Mouse (Mus musculus): Measurements from ENCODE around the gene Gng12. TPM values are rescaled to one million over a fixed set of nuclear protein-coding genes. Genes with fewer than 3 reads are reported as not detected.
"Not testable (repeated sequence)": the region's sequence is repeated elsewhere in the genome, so short reads cannot be mapped to it uniquely, and the experiment has no call there.

Gene Gng12
- polyA plus RNA-seq, 1 experiment from 2014 or later: 29.1 TPM

- Histone ChIP-seq H3K4me1 (replicated peaks; ENCODE audit: control insufficient read depth, insufficient read depth, low read length) (peaks cover 4% of the 10 kb centered on the region), H3K27me3 (replicated peaks; ENCODE audit: control insufficient read depth, insufficient read depth, low read length) (no peaks in the 10 kb centered on the region), H3K9ac (replicated peaks; ENCODE audit: low read depth, low read length) (no peak overlapping the region), H3K4me3 (replicated peaks; ENCODE audit: low read length) (no peak overlapping the region), H3K27ac (ENCODE audit: low read length) (no peak overlapping the region), H3K9me3 (ENCODE audit: control insufficient read depth, low read length) (no peaks in the 10 kb centered on the region), H3K36me3 (ENCODE audit: control insufficient read depth, insufficient read depth) (no peaks in the 10 kb centered on the region), H3K4me2 (ENCODE audit: low read length) (no peak overlapping the region)
- 20% methylated on average over 2 of the region's 2 CpGs for WGBS
- peak; percentile 81 for ATAC-seq
Observed at GRCm38 (mm10) chr6:66962582-66963043, 66.4 kb downstream of the Gng12 start.

GRCm38 (mm10) chr6:66963068-66963467, 66.9 kb downstream of the Gng12 start:
- H3K4me2 ChIP-seq (ENCODE audit: low read length): no peak overlapping the region
- peaks cover 4% of the 10 kb centered on the region for H3K4me1 ChIP-seq (replicated peaks; ENCODE audit: control insufficient read depth, insufficient read depth, low read length)
- no peak overlapping the region for H3K9ac ChIP-seq (replicated peaks; ENCODE audit: low read depth, low read length)
- H3K36me3 ChIP-seq (ENCODE audit: control insufficient read depth, insufficient read depth): no peaks in the 10 kb centered on the region
- no peak for ATAC-seq
- 61% methylated on average over 1 of the region's 1 CpGs for WGBS
- no peaks in the 10 kb centered on the region for H3K27me3 ChIP-seq (replicated peaks; ENCODE audit: control insufficient read depth, insufficient read depth, low read length)
- no peaks in the 10 kb centered on the region for H3K9me3 ChIP-seq (ENCODE audit: control insufficient read depth, low read length)
- H3K4me3 ChIP-seq (replicated peaks; ENCODE audit: low read length): no peak overlapping the region
- H3K27ac ChIP-seq (ENCODE audit: low read length): no peak overlapping the region

GRCm38 (mm10) chr6:66963651-66964050, 67.5 kb downstream of the Gng12 start:
- H3K4me1 ChIP-seq (replicated peaks; ENCODE audit: control insufficient read depth, insufficient read depth, low read length); H3K9ac ChIP-seq (replicated peaks; ENCODE audit: low read depth, low read length); H3K27me3 ChIP-seq (replicated peaks; ENCODE audit: control insufficient read depth, insufficient read depth, low read length); H3K9me3 ChIP-seq (ENCODE audit: control insufficient read depth, low read length); H3K4me3 ChIP-seq (replicated peaks; ENCODE audit: low read length); H3K36me3 ChIP-seq (ENCODE audit: control insufficient read depth, insufficient read depth); ATAC-seq; H3K4me2 ChIP-seq (ENCODE audit: low read length); H3K27ac ChIP-seq (ENCODE audit: low read length): not testable (repeated sequence)
- 87% methylated on average over 3 of the region's 3 CpGs for WGBS

- 22% methylated on average over 4 of the region's 4 CpGs for WGBS
- peak; percentile 93 for ATAC-seq
Observed at GRCm38 (mm10) chr6:66964222-66964621, 68.0 kb downstream of the Gng12 start.

GRCm38 (mm10) chr6:66965203-66965602, 69.0 kb downstream of the Gng12 start:
- 88% methylated on average over 4 of the region's 4 CpGs for WGBS
- Histone ChIP-seq H3K36me3 (ENCODE audit: control insufficient read depth, insufficient read depth) (no peaks in the 10 kb centered on the region), H3K4me1 (replicated peaks; ENCODE audit: control insufficient read depth, insufficient read depth, low read length) (peaks cover 4% of the 10 kb centered on the region), H3K4me2 (ENCODE audit: low read length) (no peak overlapping the region), H3K27me3 (replicated peaks; ENCODE audit: control insufficient read depth, insufficient read depth, low read length) (no peaks in the 10 kb centered on the region), H3K4me3 (replicated peaks; ENCODE audit: low read length) (no peak overlapping the region), H3K9me3 (ENCODE audit: control insufficient read depth, low read length) (no peaks in the 10 kb centered on the region), H3K9ac (replicated peaks; ENCODE audit: low read depth, low read length) (no peak overlapping the region), H3K27ac (ENCODE audit: low read length) (no peak overlapping the region)
- no peak for ATAC-seq

More at GRCm38 (mm10) chr6:66964222-66964621, 68.0 kb downstream of the Gng12 start:
- H3K27me3 ChIP-seq (replicated peaks; ENCODE audit: control insufficient read depth, insufficient read depth, low read length): no peaks in the 10 kb centered on the region
- H3K4me3 ChIP-seq (replicated peaks; ENCODE audit: low read length): no peak overlapping the region
- H3K4me2 ChIP-seq (ENCODE audit: low read length): no peak overlapping the region
- no peak overlapping the region for H3K9ac ChIP-seq (replicated peaks; ENCODE audit: low read depth, low read length)
- H3K27ac ChIP-seq (ENCODE audit: low read length): no peak overlapping the region
- H3K4me1 ChIP-seq (replicated peaks; ENCODE audit: control insufficient read depth, insufficient read depth, low read length): peaks cover 4% of the 10 kb centered on the region
- H3K36me3 ChIP-seq (ENCODE audit: control insufficient read depth, insufficient read depth): no peaks in the 10 kb centered on the region
- H3K9me3 ChIP-seq (ENCODE audit: control insufficient read depth, low read length): no peaks in the 10 kb centered on the region

GRCm38 (mm10) chr6:66967788-66968187, 71.6 kb downstream of the Gng12 start:
- no peaks in the 10 kb centered on the region for H3K9me3 ChIP-seq (ENCODE audit: control insufficient read depth, low read length)
- H3K4me3 ChIP-seq (replicated peaks; ENCODE audit: low read length): no peak overlapping the region
- no peaks in the 10 kb centered on the region for H3K27me3 ChIP-seq (replicated peaks; ENCODE audit: control insufficient read depth, insufficient read depth, low read length)
- ATAC-seq: no peak
- no peak overlapping the region for H3K9ac ChIP-seq (replicated peaks; ENCODE audit: low read depth, low read length)
- no peak overlapping the region for H3K27ac ChIP-seq (ENCODE audit: low read length)
- WGBS: 71% methylated on average over 2 of the region's 2 CpGs
- H3K4me1 ChIP-seq (replicated peaks; ENCODE audit: control insufficient read depth, insufficient read depth, low read length): peaks cover 4% of the 10 kb centered on the region
- H3K4me2 ChIP-seq (ENCODE audit: low read length): no peak overlapping the region
- H3K36me3 ChIP-seq (ENCODE audit: control insufficient read depth, insufficient read depth): no peaks in the 10 kb centered on the region

- no peak overlapping the region for H3K4me2 ChIP-seq (ENCODE audit: low read length)
- WGBS: 56% methylated on average over 3 of the region's 3 CpGs
- no peaks in the 10 kb centered on the region for H3K27me3 ChIP-seq (replicated peaks; ENCODE audit: control insufficient read depth, insufficient read depth, low read length)
- no peaks in the 10 kb centered on the region for H3K36me3 ChIP-seq (ENCODE audit: control insufficient read depth, insufficient read depth)
- H3K27ac ChIP-seq (ENCODE audit: low read length): no peak overlapping the region
- no peaks in the 10 kb centered on the region for H3K9me3 ChIP-seq (ENCODE audit: control insufficient read depth, low read length)
- H3K9ac ChIP-seq (replicated peaks; ENCODE audit: low read depth, low read length): no peak overlapping the region
- H3K4me1 ChIP-seq (replicated peaks; ENCODE audit: control insufficient read depth, insufficient read depth, low read length): no peaks in the 10 kb centered on the region; the same call in 1 of the 2 replicates
- H3K4me3 ChIP-seq (replicated peaks; ENCODE audit: low read length): no peak overlapping the region
- ATAC-seq: no peak
Observed at GRCm38 (mm10) chr6:66969446-66969845, 73.2 kb downstream of the Gng12 start.

- H3K9ac ChIP-seq (replicated peaks; ENCODE audit: low read depth, low read length): no peak overlapping the region
- 82% methylated on average over 8 of the region's 8 CpGs for WGBS
- H3K4me3 ChIP-seq (replicated peaks; ENCODE audit: low read length): no peak overlapping the region
- no peak for ATAC-seq
- no peaks in the 10 kb centered on the region for H3K9me3 ChIP-seq (ENCODE audit: control insufficient read depth, low read length)
- H3K27ac ChIP-seq (ENCODE audit: low read length): no peak overlapping the region
- no peaks in the 10 kb centered on the region for H3K36me3 ChIP-seq (ENCODE audit: control insufficient read depth, insufficient read depth)
- no peaks in the 10 kb centered on the region; the same call in 1 of the 2 replicates for H3K4me1 ChIP-seq (replicated peaks; ENCODE audit: control insufficient read depth, insufficient read depth, low read length)
- no peak overlapping the region for H3K4me2 ChIP-seq (ENCODE audit: low read length)
- H3K27me3 ChIP-seq (replicated peaks; ENCODE audit: control insufficient read depth, insufficient read depth, low read length): no peaks in the 10 kb centered on the region
Observed at GRCm38 (mm10) chr6:66972300-66972699, 76.1 kb downstream of the Gng12 start.

GRCm38 (mm10) chr6:66973180-66973579, 77.0 kb downstream of the Gng12 start:
- ATAC-seq: peak; percentile 62; the same call in 1 of the 2 replicates

GRCm38 (mm10) chr6:66975522-66975921, 79.3 kb downstream of the Gng12 start:
- Histone ChIP-seq H3K9ac (replicated peaks; ENCODE audit: low read depth, low read length) (no peak overlapping the region), H3K4me1 (replicated peaks; ENCODE audit: control insufficient read depth, insufficient read depth, low read length) (no peaks in the 10 kb centered on the region; the same call in 1 of the 2 replicates), H3K4me3 (replicated peaks; ENCODE audit: low read length) (no peak overlapping the region), H3K27me3 (replicated peaks; ENCODE audit: control insufficient read depth, insufficient read depth, low read length) (no peaks in the 10 kb centered on the region), H3K4me2 (ENCODE audit: low read length) (no peak overlapping the region), H3K9me3 (ENCODE audit: control insufficient read depth, low read length) (no peaks in the 10 kb centered on the region), H3K27ac (ENCODE audit: low read length) (no peak overlapping the region), H3K36me3 (ENCODE audit: control insufficient read depth, insufficient read depth) (no peaks in the 10 kb centered on the region)
- WGBS: 94% methylated on average over 4 of the region's 4 CpGs
- ATAC-seq: no peak

More at GRCm38 (mm10) chr6:66973180-66973579, 77.0 kb downstream of the Gng12 start:
- Histone ChIP-seq H3K4me1 (replicated peaks; ENCODE audit: control insufficient read depth, insufficient read depth, low read length) (no peaks in the 10 kb centered on the region; the same call in 1 of the 2 replicates), H3K27me3 (replicated peaks; ENCODE audit: control insufficient read depth, insufficient read depth, low read length) (no peaks in the 10 kb centered on the region), H3K4me3 (replicated peaks; ENCODE audit: low read length) (no peak overlapping the region), H3K36me3 (ENCODE audit: control insufficient read depth, insufficient read depth) (no peaks in the 10 kb centered on the region), H3K27ac (ENCODE audit: low read length) (no peak overlapping the region), H3K4me2 (ENCODE audit: low read length) (no peak overlapping the region), H3K9ac (replicated peaks; ENCODE audit: low read depth, low read length) (no peak overlapping the region), H3K9me3 (ENCODE audit: control insufficient read depth, low read length) (no peaks in the 10 kb centered on the region)
- 24% methylated on average over 3 of the region's 3 CpGs for WGBS

Data from forebrain, embryonic 16.5 days (tissue).